Mouse (Mus musculus) spleen, adult 2 months (tissue): Measurements from ENCODE around the gene Tmc7.

Experiments used
- CTCF ChIP-seq: fragments of 200-500 bp; IDR thresholded peaks from 2 replicates; pipeline ENCODE4 v1.5.1; 2011; ENCODE audit warnings: mild to moderate bottlenecking, inconsistent platforms; ENCODE audit not compliant: insufficient read depth, insufficient read length, insufficient replicate concordance; ENCODE audit errors: extremely low read depth
- POLR2A ChIP-seq: fragments of 200-500 bp; IDR thresholded peaks from 2 replicates; pipeline ENCODE4 v1.6.1; 2011; ENCODE audit warnings: low read depth, low read length, inconsistent platforms

GRCm38 (mm10) chr7:118572039-118572438 is 12.5 kb downstream of the Tmc7 start:
- no peak for TF ChIP-seq CTCF
- no peak for TF ChIP-seq POLR2A
